Mouse (Mus musculus): ENCODE data around the gene Pced1a.

- no peak for TF ChIP-seq CTCF (IDR thresholded peaks at IDR 0.05; ENCODE audit: low read depth)
- no peak for TF ChIP-seq EP300 (IDR thresholded peaks at IDR 0.05; ENCODE audit: low read depth)
These were observed 41.9 kb upstream of the Pced1a start for GRCm38 (mm10) chr2:130466438-130466837.

Measured in liver, postnatal 0 days (tissue).